Mouse (Mus musculus): ENCODE measurements around the gene Hcls1. TPM values are rescaled to one million over a fixed set of nuclear protein-coding genes. Genes with fewer than 3 reads are reported as not detected.
A peak's percentile ranks its signal among the peaks of the same experiment; 100 is the strongest.

The Hcls1 gene
- total RNA-seq, 2 experiments from 2014 or later: 10.4 to 11.7 TPM

DNA sequence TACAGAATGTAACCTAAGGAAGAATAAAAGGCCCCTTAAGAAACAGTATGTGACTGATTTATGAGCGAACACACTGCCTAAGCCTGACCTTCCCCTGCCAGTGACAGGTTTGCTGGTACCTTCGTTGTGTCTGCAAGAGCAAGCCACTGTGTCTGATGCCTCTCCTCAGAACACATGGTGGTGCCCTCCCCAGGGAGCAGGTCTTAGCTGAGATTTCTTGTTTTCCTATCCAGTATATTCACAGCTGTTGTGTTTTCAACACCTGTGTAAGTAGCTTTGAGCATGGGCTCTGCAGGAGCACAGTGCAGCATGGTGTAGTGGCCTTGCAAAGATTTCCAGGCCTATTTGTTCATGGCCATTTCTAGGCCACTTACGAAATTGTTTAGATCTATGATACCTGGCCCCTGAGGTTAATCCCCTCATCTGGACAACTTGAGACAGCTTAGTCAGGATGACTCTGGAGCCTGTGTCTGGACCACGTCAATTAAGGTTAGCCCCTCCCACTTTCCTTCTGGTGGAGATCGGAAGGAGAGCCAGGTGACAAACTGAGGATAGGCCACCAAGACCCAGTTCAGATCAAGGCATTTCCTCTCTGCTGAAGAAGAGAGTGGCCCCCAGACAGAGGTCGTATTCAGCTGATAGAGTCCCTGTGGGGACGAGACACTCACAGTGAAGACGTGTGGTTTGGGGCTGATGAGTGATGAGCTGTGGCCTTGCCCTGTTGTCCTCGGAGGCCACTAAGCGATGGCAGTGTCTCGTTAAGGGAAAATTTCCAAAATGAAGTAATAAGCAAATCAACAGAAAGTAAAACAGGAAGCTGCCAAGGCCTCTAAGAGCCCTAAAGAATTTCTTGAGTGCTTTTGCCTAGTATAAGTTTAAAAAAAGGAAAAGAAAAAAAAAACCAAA, 4.3 kb upstream of the Hcls1 start:
- DNase-seq: peak; percentile 58 to 67

DNA sequence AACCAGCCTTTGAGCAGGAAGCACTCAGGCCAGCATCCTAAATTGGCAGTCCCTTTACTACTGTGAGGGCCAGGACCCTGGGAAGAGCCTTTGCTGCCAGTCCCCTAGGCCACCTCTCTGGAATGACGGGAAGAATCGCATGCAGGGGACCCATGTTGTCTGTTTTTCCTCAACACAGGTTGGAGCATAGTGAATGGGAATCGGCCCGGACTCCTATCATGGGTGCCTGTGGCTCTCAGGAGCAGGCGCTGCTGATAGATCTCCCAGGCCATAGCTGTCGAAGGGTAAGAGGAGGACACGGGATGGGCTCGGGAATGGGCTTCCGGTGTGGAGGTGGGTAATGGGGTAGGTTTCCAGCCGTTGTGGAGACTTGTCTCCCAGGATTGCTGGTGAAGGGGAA, 3.4 kb upstream of the Hcls1 start:
- DNase-seq: no peak

DNA sequence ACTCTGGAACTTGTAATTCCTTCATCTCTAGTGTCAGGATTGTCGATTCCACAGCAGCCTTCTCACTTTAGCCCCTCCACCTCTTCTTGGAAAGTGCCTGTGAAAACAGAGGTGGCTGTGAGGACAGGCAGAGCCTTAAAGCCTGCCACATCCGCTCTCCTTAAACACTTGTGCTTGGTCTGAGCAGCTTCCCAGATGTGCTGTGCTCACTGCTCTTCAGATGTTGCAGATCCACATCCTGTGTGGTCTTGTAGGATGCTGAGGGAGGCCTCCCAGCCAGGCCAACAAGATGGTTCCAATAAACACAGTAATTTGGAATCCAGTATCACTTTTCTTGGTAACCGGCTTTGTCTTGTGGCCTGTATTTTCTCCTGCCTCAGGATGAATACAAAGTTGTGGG, 2.8 kb upstream of the Hcls1 start:
- DNase-seq: no peak

DNA sequence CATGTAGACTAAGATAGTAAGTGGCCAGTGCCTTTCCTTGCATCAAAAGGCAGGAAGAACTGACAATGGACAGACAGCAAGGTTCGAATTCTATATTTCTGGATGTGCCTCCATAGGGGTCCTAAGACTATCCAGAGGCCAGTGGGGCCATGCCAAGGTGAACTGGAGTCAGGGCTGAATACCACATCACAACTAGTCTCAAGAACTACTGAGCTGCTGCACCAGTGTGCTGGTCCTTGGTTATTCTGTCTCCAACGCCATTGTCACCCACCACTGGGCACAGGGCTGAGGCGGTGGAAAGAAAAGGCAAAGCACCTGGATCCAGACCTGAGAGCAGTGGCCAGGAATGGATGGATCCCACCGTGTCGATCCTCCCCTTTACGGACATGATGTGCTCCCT, 2.2 kb upstream of the Hcls1 start:
- DNase-seq: no peak

DNA sequence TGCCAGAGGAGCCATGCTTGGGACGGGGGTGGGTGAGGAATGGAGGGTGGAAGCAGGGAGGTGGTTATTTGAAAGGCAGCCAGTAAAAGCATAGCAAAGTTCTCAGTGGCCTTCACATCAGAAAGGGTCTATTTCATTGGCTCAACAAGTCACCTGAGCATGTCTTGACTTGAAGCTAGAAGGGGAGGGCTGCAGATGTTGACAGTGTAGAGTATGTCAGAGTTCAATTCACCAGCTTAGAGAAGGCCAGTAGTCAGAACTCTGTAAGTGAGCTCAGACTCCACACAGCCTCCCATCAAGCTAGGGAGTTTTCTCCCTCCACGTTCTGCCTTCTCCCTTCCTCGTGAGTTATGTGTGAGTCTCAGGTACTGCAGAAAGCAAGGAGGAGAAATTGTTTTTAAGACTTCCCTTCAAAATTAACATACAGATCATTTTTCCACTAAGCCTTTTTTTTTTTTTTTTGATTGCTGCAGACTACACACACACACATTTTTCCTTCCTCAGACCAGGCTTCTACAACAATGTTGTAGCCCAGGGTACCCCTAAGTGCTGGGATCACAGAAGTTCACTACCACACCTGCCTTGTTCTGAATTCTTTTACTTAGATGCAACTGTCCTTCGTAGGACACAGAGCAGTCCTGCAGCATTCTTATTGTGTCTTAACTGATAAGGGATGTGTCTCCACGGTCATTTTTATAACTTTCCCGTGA, 497 bp upstream of the Hcls1 start:
- DNase-seq: peak; percentile 21 to 46

DNA sequence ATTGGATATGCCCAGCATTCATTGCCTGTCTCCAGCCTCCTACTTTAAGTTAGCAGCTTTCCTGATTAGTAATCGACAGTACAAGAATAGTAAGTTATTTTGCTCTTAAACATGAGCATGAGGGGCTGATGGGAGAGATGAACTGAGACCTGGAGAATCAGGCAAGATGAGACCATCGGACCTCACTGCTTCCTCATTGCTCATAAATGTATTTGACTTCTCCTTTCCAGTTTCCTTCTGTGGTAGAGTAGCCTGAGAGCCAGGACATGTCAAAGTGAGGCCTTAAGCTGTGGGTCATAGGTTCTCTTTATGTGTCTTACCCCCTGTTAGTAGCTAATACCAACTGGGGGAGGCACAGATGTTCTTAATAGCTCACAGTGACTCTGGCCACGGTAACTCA, 1.0 kb downstream of the Hcls1 start:
- DNase-seq: no peak

DNA sequence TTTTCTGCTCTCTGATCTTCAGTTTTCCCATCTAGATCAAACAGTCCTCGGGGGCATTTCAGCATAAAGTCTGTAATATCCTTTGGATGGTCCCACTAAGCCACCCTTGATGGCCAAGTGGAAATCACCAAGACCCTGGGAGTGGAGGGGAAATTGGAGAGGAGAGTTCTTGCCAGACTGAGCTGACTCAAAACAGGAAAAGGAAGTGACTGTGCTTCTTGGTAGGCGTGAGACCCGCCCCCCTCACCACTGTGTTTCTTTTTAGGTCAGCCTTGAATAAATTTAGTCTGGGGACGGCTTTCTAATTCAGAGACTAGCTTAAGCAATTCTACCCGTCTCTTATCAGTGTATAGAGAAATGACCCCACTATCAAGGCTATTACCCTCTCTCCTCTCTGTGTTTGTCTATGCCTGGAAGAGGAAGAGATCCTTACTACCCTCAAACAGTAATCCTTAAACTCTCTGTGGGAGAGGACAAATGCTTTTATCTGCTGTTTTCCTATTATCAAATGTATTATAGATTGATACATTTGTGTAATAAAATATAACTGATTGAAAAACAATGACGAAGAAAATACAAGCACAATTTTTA, 6.4 kb downstream of the Hcls1 start:
- peak; percentile 36 to 58 for DNase-seq

DNA sequence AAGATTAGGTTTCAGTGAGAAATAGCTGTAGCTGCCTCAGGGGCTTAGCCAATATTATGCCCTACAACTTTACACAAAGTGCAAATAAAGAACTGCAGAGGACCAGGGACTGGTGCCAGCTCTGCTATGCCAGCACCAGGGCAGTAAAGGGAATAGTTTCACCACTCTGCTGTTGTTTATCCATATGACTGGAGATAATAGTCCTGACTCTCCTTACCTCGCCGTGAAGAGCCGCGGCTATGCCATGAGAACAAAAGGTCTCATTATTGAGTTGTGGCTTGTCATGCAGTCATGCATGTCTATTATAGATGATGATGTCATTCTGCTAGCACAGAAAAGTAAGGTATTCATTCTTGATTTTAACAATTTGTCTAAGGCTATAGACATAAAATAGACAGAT, 7.1 kb downstream of the Hcls1 start:
- DNase-seq: peak in 1 of 2 experiments; percentile 18

DNA sequence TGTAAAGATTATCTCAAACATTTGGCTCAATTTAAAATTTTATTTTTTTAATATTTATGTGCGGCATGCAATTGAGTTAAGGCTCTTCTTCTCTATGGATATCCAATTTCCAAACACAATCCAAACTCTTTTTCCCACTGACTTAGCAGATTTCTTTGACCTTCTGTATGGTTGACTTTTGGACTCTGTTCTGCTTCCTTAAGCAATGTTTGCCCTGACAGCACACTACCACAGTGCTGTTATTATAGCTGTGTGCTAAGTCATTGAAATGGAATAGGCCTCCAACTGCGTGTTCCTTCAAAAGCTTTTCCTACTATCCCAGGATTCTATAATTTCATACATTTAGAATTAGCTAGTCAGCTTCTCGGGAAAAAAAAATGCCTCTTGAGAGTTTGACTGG, 8.8 kb downstream of the Hcls1 start:
- no peak for DNase-seq

DNA sequence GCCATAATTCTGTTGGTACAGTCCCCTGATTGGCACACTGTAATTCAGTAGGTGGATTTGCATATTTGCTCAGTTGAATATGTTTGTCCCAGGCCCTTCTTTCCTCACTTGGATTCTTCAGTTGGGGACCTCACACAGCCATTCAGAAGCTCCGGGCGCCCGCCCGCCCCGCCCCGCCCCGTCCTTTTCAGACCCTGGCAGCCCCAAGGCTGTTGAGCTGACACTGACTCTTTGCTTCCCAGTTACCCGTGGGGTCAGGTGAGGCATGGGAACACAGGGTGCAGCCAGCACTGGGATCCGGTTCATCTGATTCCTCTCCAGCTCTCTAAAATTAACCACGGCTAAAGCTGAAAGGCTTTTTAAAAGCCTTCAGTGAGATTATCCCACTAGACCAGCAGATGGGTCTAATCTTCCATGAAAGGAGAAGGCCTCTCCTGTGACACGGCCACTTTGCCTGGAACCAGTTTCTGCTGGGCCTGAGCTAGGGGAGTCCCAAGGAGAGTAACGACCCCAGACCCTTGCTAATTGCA, 10.2 kb downstream of the Hcls1 start:
- DNase-seq: no peak

DNA sequence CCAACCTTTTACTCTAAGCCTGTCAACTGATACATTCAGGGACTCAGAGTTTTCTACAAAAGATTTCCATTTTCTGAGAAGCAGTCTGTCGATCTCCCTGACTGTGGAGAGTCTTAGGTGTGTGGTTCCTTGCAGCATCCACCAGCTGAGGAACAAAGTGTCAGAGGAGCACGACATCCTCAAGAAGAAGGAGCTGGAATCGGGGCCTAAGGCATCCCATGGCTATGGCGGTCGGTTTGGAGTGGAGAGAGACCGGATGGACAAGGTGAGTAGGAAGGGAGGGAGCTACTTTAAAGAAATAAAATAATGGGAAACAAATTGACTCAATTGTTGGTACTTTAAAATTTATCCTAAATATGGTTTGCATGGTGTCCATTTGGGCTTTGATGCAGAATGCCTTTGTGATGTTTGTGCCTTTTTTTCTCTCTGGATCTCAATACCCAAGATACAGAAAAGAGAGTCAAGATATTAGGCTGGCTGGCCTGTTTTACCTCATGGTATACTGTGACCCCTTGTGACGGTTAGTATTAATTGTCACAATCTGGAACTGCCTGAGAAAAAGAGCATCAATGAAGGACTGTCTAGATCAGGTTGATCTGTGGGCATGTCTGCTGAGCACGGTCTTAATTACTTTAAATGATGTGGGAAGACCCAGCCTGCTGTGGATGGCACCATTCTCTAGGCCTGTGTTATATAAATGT, 11.8 kb downstream of the Hcls1 start:
- no peak for DNase-seq

DNA sequence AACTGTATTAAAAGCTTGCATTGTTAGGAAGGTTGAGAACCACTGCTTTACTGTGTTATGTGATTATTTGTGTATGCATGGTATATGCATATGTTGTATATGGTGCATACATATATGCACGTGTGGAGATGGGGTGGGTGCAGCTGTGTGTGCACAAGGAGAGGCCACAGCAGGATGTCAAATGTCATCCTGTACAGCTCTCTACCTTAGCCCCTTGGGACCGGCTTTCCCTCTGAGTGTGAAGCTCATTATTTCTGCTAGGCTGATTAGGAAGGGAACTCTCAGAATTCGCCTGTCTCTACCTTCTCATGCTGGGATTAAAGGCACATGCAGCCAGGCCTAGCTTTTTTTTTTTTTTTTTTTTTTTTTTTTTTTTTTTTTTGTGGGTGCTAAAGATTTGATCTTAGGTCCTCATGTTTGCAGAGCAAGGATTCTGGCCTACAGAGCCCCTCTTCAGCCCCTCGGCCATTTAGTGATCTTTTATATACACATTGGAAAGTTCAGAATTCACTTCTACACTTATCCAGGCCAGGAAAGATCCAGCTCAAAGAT, 12.9 kb downstream of the Hcls1 start:
- DNase-seq: no peak

DNA sequence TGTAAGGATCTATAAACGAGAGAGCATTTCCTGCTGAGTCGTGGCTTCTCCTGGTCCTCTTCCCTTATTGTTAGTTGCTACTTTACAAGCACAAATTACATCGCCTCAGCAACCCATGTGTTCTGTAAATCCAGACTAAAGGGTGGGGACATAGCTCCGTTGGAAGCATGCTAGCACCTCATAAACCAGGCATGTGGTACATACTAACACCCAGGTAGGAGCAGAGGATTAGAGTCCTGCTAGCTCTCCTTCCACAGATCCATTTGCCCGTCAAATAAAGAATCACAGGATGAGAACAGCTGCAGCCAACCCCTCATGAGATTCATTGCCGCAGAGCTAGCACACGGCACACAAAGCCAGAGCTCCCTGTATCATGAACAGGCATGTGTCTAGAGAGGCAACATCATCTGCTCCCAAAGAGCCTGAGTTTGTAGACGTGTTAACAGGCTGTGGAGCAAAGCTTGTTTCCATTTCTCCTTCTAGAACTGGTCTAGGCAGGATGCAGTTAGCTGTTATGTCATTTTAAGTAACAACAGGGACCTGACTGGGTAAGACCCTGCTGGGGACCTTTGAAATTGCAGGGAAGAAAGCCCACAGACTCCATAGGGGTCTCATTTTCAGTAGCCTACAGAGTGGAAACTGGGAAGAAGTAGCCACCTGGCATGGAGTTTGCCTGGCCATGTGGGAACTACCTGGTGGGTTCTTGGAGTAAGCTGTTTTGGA, 15.0 kb downstream of the Hcls1 start:
- no peak for DNase-seq

DNA sequence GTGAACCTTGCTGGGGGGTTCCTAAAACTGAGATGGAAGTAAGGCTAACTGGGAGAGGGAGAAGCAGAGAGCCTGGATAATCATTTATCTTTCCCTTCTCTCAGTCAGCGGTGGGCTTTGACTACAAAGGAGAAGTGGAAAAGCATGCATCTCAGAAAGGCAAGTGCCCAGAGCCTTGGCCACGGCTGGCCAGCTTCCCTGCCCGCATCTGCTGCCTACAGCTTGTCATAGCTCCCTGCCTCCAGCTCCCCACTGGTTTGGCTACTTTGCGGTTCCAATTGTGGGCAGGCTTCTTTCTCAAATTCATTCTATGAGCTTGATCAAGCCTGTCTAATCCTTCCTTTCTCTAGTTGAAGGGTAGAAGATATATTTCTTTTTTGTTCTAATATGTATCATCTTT, 16.2 kb downstream of the Hcls1 start:
- DNase-seq: no peak

DNA sequence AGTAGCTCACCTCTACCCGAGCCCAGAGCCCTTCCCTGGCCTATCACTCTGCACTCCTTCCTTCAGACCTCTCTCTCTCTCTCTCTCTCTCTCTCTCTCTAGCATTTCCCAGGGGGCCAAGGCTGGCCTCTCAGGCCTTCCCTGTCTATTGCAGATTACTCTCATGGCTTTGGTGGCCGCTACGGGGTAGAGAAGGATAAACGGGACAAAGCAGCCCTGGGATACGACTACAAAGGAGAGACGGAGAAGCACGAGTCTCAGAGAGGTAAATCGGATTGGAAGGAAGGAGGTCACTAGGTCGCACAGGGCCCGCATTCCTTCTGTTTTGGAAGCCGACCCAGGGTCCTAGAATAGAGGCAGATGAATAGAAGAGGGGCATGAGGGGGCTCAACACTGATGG, 20.3 kb downstream of the Hcls1 start:
- DNase-seq: no peak

DNA sequence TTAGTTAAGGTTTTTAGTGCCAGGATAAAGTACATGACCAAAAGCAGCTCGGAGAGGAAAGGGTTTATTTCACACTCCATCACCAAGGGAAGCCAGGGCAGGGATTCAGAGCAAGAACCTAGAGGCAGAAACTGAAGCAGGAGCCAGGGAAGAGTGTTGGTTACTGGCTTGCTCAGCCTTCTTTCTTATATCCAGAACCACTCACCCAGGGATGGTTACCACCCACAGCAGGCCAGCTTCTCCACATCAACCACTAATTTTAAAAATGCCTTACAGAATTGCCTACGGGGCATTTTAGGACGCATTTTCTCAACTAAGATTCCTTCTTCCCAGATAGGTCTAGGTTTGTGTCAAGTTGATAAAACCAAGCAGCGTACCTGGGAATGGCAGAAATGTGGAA, 28.6 kb downstream of the Hcls1 start:
- DNase-seq: no peak

DNA sequence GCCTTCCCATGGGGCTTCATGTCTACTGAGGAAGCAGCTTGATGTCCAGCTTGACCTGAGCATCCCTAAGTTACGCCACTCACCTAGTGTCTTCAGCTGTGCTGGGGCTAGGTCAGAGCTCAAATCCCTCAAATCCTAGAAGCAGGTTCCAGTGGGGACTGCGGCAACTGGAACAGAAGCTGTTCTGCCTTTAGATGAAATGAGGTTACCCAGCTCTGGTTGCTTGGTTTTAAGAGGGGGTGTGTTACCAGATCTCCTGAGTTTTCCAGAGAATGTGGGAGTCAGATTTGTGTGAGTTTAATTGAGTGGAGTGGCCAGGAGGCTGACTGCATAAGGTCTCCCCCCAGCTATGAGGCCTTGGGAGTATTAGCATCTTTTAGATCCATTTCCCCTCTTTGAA, 44.3 kb downstream of the Hcls1 start:
- DNase-seq: no peak

DNA sequence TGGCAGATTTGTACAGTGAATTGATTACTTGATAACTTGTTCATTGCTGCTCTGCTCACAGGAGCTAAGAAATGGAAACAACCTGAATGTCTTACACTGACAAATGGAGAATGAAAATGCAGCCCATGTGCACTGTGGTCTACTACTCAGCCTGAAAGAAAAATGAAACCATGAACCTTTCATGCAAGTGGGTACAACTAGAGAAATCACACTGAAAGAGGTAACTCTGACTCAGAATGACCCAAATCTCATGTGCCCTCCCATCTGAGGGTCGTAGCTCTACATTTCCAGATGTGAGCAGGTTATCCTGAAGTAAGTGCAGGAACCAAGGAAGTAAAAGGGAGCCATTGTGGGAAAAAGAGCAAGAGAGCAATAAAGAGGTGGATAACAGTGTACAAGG, 49.0 kb downstream of the Hcls1 start:
- no peak for DNase-seq

DNA sequence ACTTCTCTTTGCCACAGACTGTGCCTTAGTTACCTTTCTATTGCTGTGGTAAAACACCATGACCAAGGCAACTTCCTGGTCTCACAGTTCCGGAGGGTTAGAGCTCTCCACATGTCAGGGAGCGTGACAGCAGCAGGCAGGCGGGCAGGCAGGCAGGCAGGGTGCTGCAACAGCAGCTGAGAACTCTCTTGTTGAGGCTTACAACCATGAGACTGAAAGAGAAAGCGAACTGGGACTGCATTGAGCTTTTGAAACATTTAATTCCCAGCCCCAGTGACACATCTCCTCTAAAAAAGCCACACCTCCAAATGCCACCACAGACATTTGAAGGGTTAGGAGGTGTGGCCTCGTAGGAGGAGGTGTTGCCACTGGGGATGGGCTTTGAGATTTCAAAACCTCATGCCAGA, 50.9 kb downstream of the Hcls1 start:
- DNase-seq: no peak

DNA sequence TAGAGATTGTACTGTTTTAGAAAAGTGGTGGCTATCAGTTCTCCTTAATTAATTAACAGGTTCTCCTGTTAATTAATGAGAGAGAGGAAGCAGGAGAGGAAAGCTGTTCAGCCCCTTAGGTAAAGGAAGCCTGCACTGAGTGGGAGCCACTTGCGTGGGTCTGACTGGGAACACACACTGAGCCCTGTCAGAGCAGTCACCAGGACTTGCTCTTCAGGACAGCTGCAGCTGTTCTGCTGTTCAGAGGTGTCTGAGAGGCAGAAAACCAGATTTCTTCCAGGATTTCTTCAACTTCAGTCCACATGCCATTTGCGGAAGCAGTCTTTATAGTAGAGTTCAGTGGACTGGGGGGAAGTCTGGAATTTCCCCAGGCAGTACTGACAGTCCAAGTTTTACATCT, 52.6 kb downstream of the Hcls1 start:
- no peak for DNase-seq

DNA sequence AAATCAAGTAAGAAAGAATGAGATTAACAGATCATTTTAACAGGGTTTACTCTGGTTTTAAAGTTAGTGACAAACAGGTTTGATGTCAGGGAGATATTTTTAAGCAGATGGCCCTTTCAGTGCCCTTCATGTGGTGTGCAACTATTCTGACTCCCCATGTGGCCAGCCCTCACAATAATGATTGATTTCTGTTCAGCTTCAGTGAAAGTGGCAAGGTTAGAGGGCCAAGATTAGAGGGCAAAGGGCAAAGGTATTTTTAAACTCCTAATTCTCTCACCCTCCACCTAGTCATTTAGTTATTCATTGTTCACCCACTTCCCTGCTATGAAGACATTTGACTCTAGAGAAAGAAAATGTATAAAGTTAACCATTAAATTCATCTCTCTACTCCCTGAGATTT, 53.3 kb downstream of the Hcls1 start:
- DNase-seq: no peak
